Mouse (Mus musculus): Measurements from ENCODE around the gene Bcl7b. TPM values are rescaled to one million over a fixed set of nuclear protein-coding genes. Genes with fewer than 3 reads are reported as not detected.

Gene Bcl7b
- polyA plus RNA-seq, 1 experiment from 2014 or later = 40.4 TPM

- H3K4me1 ChIP-seq (ENCODE audit: control insufficient read depth, insufficient read depth, low read length) = no peaks in the 10 kb centered on the region
- H3K36me3 ChIP-seq (ENCODE audit: control insufficient read depth, insufficient read depth, low read length) = no peaks in the 10 kb centered on the region
- peaks cover 3% of the 10 kb centered on the region; the same call in 1 of the 2 replicates for H3K27me3 ChIP-seq (ENCODE audit: control insufficient read depth, insufficient read depth, low read depth, low read length)
- no peak overlapping the region for H3K9ac ChIP-seq (ENCODE audit: low read depth, low read length)
- ATAC-seq = no peak
- no peak overlapping the region for H3K27ac ChIP-seq (ENCODE audit: low read length)
- no peaks in the 10 kb centered on the region for H3K9me3 ChIP-seq (replicated peaks; ENCODE audit: control insufficient read depth, low read length, poor library complexity, severe bottlenecking)
- H3K4me3 ChIP-seq (ENCODE audit: low read depth, low read length) = no peak overlapping the region
- 83% methylated on average over 2 of the region's 2 CpGs for WGBS
- H3K4me2 ChIP-seq (ENCODE audit: low read length) = no peak overlapping the region
Observed at GRCm38 (mm10) chr5:135139881-135140280, 28.2 kb upstream of the Bcl7b start.

- no peak overlapping the region for H3K4me2 ChIP-seq (ENCODE audit: low read length)
Observed at GRCm38 (mm10) chr5:135144469-135144868, 23.6 kb upstream of the Bcl7b start.

GRCm38 (mm10) chr5:135145532-135145931, 22.6 kb upstream of the Bcl7b start:
- Histone ChIP-seq H3K9me3 (replicated peaks; ENCODE audit: control insufficient read depth, low read length, poor library complexity, severe bottlenecking) (no peaks in the 10 kb centered on the region), H3K9ac (ENCODE audit: low read depth, low read length) (no peak overlapping the region), H3K36me3 (ENCODE audit: control insufficient read depth, insufficient read depth, low read length) (no peaks in the 10 kb centered on the region), H3K4me3 (ENCODE audit: low read depth, low read length) (no peak overlapping the region), H3K27ac (ENCODE audit: low read length) (no peak overlapping the region), H3K27me3 (ENCODE audit: control insufficient read depth, insufficient read depth, low read depth, low read length) (no peaks in the 10 kb centered on the region), H3K4me1 (ENCODE audit: control insufficient read depth, insufficient read depth, low read length) (peaks cover 12% of the 10 kb centered on the region), H3K4me2 (ENCODE audit: low read length) (no peak overlapping the region)
- ATAC-seq = no peak
- 92% methylated on average over 3 of the region's 3 CpGs for WGBS

More at GRCm38 (mm10) chr5:135144469-135144868, 23.6 kb upstream of the Bcl7b start:
- 67% methylated on average over 4 of the region's 4 CpGs for WGBS
- Histone ChIP-seq H3K9ac (ENCODE audit: low read depth, low read length) (no peak overlapping the region), H3K36me3 (ENCODE audit: control insufficient read depth, insufficient read depth, low read length) (no peaks in the 10 kb centered on the region), H3K4me1 (ENCODE audit: control insufficient read depth, insufficient read depth, low read length) (peaks cover 10% of the 10 kb centered on the region), H3K4me3 (ENCODE audit: low read depth, low read length) (no peak overlapping the region), H3K27ac (ENCODE audit: low read length) (no peak overlapping the region), H3K9me3 (replicated peaks; ENCODE audit: control insufficient read depth, low read length, poor library complexity, severe bottlenecking) (no peaks in the 10 kb centered on the region), H3K27me3 (ENCODE audit: control insufficient read depth, insufficient read depth, low read depth, low read length) (no peaks in the 10 kb centered on the region)
- no peak for ATAC-seq

GRCm38 (mm10) chr5:135145955-135146354, 22.1 kb upstream of the Bcl7b start:
- H3K4me3 ChIP-seq (ENCODE audit: low read depth, low read length) = no peak overlapping the region
- no peaks in the 10 kb centered on the region for H3K9me3 ChIP-seq (replicated peaks; ENCODE audit: control insufficient read depth, low read length, poor library complexity, severe bottlenecking)
- no peak for ATAC-seq
- H3K9ac ChIP-seq (ENCODE audit: low read depth, low read length) = no peak overlapping the region
- no peaks in the 10 kb centered on the region for H3K36me3 ChIP-seq (ENCODE audit: control insufficient read depth, insufficient read depth, low read length)
- no peak overlapping the region for H3K4me2 ChIP-seq (ENCODE audit: low read length)
- peaks cover 12% of the 10 kb centered on the region for H3K4me1 ChIP-seq (ENCODE audit: control insufficient read depth, insufficient read depth, low read length)
- no peak overlapping the region for H3K27ac ChIP-seq (ENCODE audit: low read length)
- H3K27me3 ChIP-seq (ENCODE audit: control insufficient read depth, insufficient read depth, low read depth, low read length) = no peaks in the 10 kb centered on the region

GRCm38 (mm10) chr5:135148715-135149052, 19.4 kb upstream of the Bcl7b start:
- Histone ChIP-seq H3K9me3 (replicated peaks; ENCODE audit: control insufficient read depth, low read length, poor library complexity, severe bottlenecking) (no peaks in the 10 kb centered on the region), H3K4me2 (ENCODE audit: low read length) (peak overlapping the region; percentile 89), H3K9ac (ENCODE audit: low read depth, low read length) (peak overlapping the region; percentile 80), H3K36me3 (ENCODE audit: control insufficient read depth, insufficient read depth, low read length) (no peaks in the 10 kb centered on the region), H3K27me3 (ENCODE audit: control insufficient read depth, insufficient read depth, low read depth, low read length) (no peaks in the 10 kb centered on the region), H3K4me3 (ENCODE audit: low read depth, low read length) (peak overlapping the region; percentile 81), H3K4me1 (ENCODE audit: control insufficient read depth, insufficient read depth, low read length) (peaks cover 12% of the 10 kb centered on the region), H3K27ac (ENCODE audit: low read length) (peak overlapping the region; percentile 71)
- 1% methylated on average over 13 of the region's 13 CpGs for WGBS
- ATAC-seq = no peak

GRCm38 (mm10) chr5:135149053-135149819, 18.8 kb upstream of the Bcl7b start, which contains the start of gene Tbl2:
Gene Tbl2 (plus strand): TSS chr5:135149657.
- peak; percentile 97 for ATAC-seq

GRCm38 (mm10) chr5:135149820-135150178, 18.3 kb upstream of the Bcl7b start:
- peaks cover 5% of the 10 kb centered on the region; the same call in 1 of the 2 replicates for H3K36me3 ChIP-seq (ENCODE audit: control insufficient read depth, insufficient read depth, low read length)
- no peaks in the 10 kb centered on the region for H3K27me3 ChIP-seq (ENCODE audit: control insufficient read depth, insufficient read depth, low read depth, low read length)
- WGBS = under 1% methylated on average over 23 of the region's 23 CpGs
- no peak for ATAC-seq
- peaks cover 12% of the 10 kb centered on the region for H3K4me1 ChIP-seq (ENCODE audit: control insufficient read depth, insufficient read depth, low read length)
- peak overlapping the region; percentile 80 for H3K9ac ChIP-seq (ENCODE audit: low read depth, low read length)
- peak overlapping the region; percentile 81 for H3K4me3 ChIP-seq (ENCODE audit: low read depth, low read length)
- peak overlapping the region; percentile 77 for H3K27ac ChIP-seq (ENCODE audit: low read length)
- peak overlapping the region; percentile 89 for H3K4me2 ChIP-seq (ENCODE audit: low read length)
- no peaks in the 10 kb centered on the region for H3K9me3 ChIP-seq (replicated peaks; ENCODE audit: control insufficient read depth, low read length, poor library complexity, severe bottlenecking)

More at GRCm38 (mm10) chr5:135149053-135149819, 18.8 kb upstream of the Bcl7b start, which contains the start of gene Tbl2:
- peak within 1 kb of the TSS; percentile 89 for H3K4me2 ChIP-seq (ENCODE audit: low read length)
- H3K27me3 ChIP-seq (ENCODE audit: control insufficient read depth, insufficient read depth, low read depth, low read length) = no peaks in the 10 kb centered on the region
- WGBS = under 1% methylated on average over 63 of the region's 63 CpGs
- H3K36me3 ChIP-seq (ENCODE audit: control insufficient read depth, insufficient read depth, low read length) = 0 out of 2 replicates have a peak, but pooled peaks cover 2% of the 10 kb centered on the region
- peak within 1 kb of the TSS; percentile 77 for H3K27ac ChIP-seq (ENCODE audit: low read length)
- peak within 1 kb of the TSS; percentile 80 for H3K9ac ChIP-seq (ENCODE audit: low read depth, low read length)
- H3K4me1 ChIP-seq (ENCODE audit: control insufficient read depth, insufficient read depth, low read length) = peaks cover 12% of the 10 kb centered on the region
- H3K9me3 ChIP-seq (replicated peaks; ENCODE audit: control insufficient read depth, low read length, poor library complexity, severe bottlenecking) = no peaks in the 10 kb centered on the region
- H3K4me3 ChIP-seq (ENCODE audit: low read depth, low read length) = peak within 1 kb of the TSS; percentile 81

- H3K36me3 ChIP-seq (ENCODE audit: control insufficient read depth, insufficient read depth, low read length) = peaks cover 41% of the 10 kb centered on the region
- no peaks in the 10 kb centered on the region for H3K4me1 ChIP-seq (ENCODE audit: control insufficient read depth, insufficient read depth, low read length)
- no peak overlapping the region for H3K4me2 ChIP-seq (ENCODE audit: low read length)
- ATAC-seq = no peak
- H3K27me3 ChIP-seq (ENCODE audit: control insufficient read depth, insufficient read depth, low read depth, low read length) = no peaks in the 10 kb centered on the region
- no peak overlapping the region for H3K27ac ChIP-seq (ENCODE audit: low read length)
- H3K9ac ChIP-seq (ENCODE audit: low read depth, low read length) = no peak overlapping the region
- no peaks in the 10 kb centered on the region for H3K9me3 ChIP-seq (replicated peaks; ENCODE audit: control insufficient read depth, low read length, poor library complexity, severe bottlenecking)
- H3K4me3 ChIP-seq (ENCODE audit: low read depth, low read length) = no peak overlapping the region
- WGBS = 96% methylated on average over 4 of the region's 4 CpGs
Observed at GRCm38 (mm10) chr5:135156496-135156895, 11.6 kb upstream of the Bcl7b start.

GRCm38 (mm10) chr5:135161221-135161620, 6.9 kb upstream of the Bcl7b start:
- ATAC-seq = no peak
- Histone ChIP-seq H3K9ac (ENCODE audit: low read depth, low read length) (no peak overlapping the region), H3K4me2 (ENCODE audit: low read length) (no peak overlapping the region), H3K27ac (ENCODE audit: low read length) (no peak overlapping the region), H3K4me1 (ENCODE audit: control insufficient read depth, insufficient read depth, low read length) (no peaks in the 10 kb centered on the region), H3K27me3 (ENCODE audit: control insufficient read depth, insufficient read depth, low read depth, low read length) (no peaks in the 10 kb centered on the region), H3K9me3 (replicated peaks; ENCODE audit: control insufficient read depth, low read length, poor library complexity, severe bottlenecking) (no peaks in the 10 kb centered on the region), H3K4me3 (ENCODE audit: low read depth, low read length) (no peak overlapping the region), H3K36me3 (ENCODE audit: control insufficient read depth, insufficient read depth, low read length) (peaks cover 29% of the 10 kb centered on the region)
- 88% methylated on average over 4 of the region's 4 CpGs for WGBS
